Mouse (Mus musculus) bone marrow macrophage, adult 2 months (primary cell): ENCODE results near the gene Tmem106c.

Experiments
- CTCF ChIP-seq: IDR thresholded peaks from 2 replicates; pipeline ENCODE4 v1.5.1; 2012; ENCODE audit warnings: low read depth, mild to moderate bottlenecking, low read length, moderate library complexity
- POLR2A ChIP-seq: IDR thresholded peaks from 2 replicates; pipeline ENCODE4 v1.6.1; 2012; ENCODE audit warnings: mild to moderate bottlenecking, low read depth, low read length, borderline replicate concordance

GRCm38 (mm10) chr15:97973248-97974005 is 9.4 kb downstream of the Tmem106c start:
- no peak for TF ChIP-seq POLR2A
- no peak for TF ChIP-seq CTCF
